12 mouse cellular contexts compared by ENCODE assay signal in the genomic region with DNA sequence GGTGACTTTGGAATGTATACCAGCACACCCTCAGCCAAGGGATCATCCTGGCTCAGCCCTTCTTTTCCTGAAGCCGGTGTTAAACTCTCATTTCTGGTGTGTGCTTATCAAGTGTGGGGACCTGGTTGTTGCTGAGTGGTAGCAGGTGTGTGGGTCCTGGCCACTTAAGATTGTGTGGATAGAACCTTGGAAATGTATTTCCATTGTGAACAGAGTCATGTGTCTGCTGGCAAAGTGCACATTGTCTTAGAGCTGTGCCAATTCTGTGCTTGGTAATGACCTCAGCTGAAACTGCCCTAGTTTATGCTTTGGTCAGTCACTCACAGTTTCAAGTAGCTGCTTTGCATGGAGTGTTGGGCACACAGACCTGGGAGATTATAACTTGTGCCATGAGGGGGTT.
DNase-seq lines count a peak whose midpoint lies in the region; ATAC-seq lines count a peak whose summit lies in the region.
"Had no signal": no experiment of that assay in that cellular context is flagged by ENCODE, and none has a peak within 500 bp of the region (broad histone marks: within the 10 kb centered on the region; RNA-seq: fewer than 3 reads in every experiment).

No protein-coding gene starts in this region.

- DNase-seq in cerebellum, adult 11-12 months = peak; percentile 26
- no peak for DNase-seq in cerebellum, postnatal 4 days (ENCODE audit: low spot score in 2 of 2)
- peak; percentile 21 for DNase-seq in lung, postnatal 36 days
- no peak for DNase-seq in lung, postnatal 25 days (ENCODE audit: low spot score)
- peak; percentile 46 for DNase-seq in cerebellum, adult 9-10 months
- no peak for DNase-seq in thymus, postnatal 10 days (ENCODE audit: low spot score in 2 of 2)
- DNase-seq: kidney, adult 2 months; kidney, postnatal 10 days; lung, embryonic 14.5 days; thymus, adult 18-20 months had no signal

- ATAC-seq in megakaryocyte-erythroid progenitor cell, adult 5-6 weeks (replicated peaks; ENCODE audit: low FRiP score, low TSS enrichment, poor library complexity, severe bottlenecking) = no peak
- ATAC-seq: forebrain, embryonic 14.5 days had no signal

Comparison
In these comparisons a context has a peak if more than half of its experiments do, and no peak if none do; other contexts are left out.
1. DNase-seq: peak in cerebellum, adult 11-12 months (single experiment), lung, postnatal 36 days (single experiment) and cerebellum, adult 9-10 months (single experiment); none in cerebellum, postnatal 4 days (0 of 2), lung, postnatal 25 days (single experiment) and thymus, postnatal 10 days (0 of 2).